Mouse (Mus musculus) hindbrain, embryonic 11.5 days (tissue): ENCODE measurements around the gene Ciita. TPM values are rescaled to one million over a fixed set of nuclear protein-coding genes. Genes with fewer than 3 reads are reported as not detected.

Experiments
- ATAC-seq: fragments of 200-750 bp; cut with Nextera tagmentation; 2 replicates; pipeline ENCODE4 v1.8.0; 2017; ENCODE audit warnings: mild to moderate bottlenecking, moderate TSS enrichment, moderate library complexity; ENCODE audit not compliant: low FRiP score
- DNase-seq: peaks from one replicate; pipeline ENCODE4 v3.0.0-alpha.2; 2015; ENCODE audit warnings: low spot score
- H3K27ac ChIP-seq: fragments of 300-500 bp; sonication (generic); 2 replicates; pipeline ENCODE4 v1.5.1; 2014; ENCODE audit warnings: mild to moderate bottlenecking, low read depth, low read length
- H3K27me3 ChIP-seq: fragments of 300-500 bp; sonication (generic); 2 replicates; pipeline ENCODE4 v1.6.1; 2014; ENCODE audit warnings: mild to moderate bottlenecking, low read length, moderate library complexity, mixed read lengths; ENCODE audit not compliant: control insufficient read depth, insufficient read depth
- H3K36me3 ChIP-seq: fragments of 300-500 bp; sonication (generic); 2 replicates; pipeline ENCODE4 v1.6.1; 2014; ENCODE audit warnings: mild to moderate bottlenecking, low read length, moderate library complexity, mixed read lengths; ENCODE audit not compliant: control insufficient read depth, insufficient read depth
- H3K4me1 ChIP-seq: fragments of 300-500 bp; sonication (generic); replicated peaks from 2 replicates; pipeline ENCODE4 v1.6.1; 2014; ENCODE audit warnings: low read length, mixed read lengths; ENCODE audit not compliant: control insufficient read depth, insufficient read depth
- H3K4me2 ChIP-seq: fragments of 300-500 bp; sonication (generic); replicated peaks from 2 replicates; pipeline ENCODE4 v1.6.1; 2014; ENCODE audit warnings: mild to moderate bottlenecking, low read depth, low read length
- H3K4me3 ChIP-seq: fragments of 300-500 bp; sonication (generic); 2 replicates; pipeline ENCODE4 v1.5.1; 2014; ENCODE audit warnings: low read depth, low read length
- H3K9ac ChIP-seq: fragments of 300-500 bp; sonication (generic); 2 replicates; pipeline ENCODE4 v1.6.1; 2014; ENCODE audit warnings: low read depth, low read length
- H3K9me3 ChIP-seq: fragments of 300-500 bp; sonication (generic); 2 replicates; pipeline ENCODE4 v1.6.1; 2016; ENCODE audit warnings: low read length; ENCODE audit not compliant: control insufficient read depth
- WGBS: fragments of 180-500 bp; shearing (Covaris S2); extraction: QIAGEN DNeasy Blood & Tissue Kit; methylation state at CpG from one replicate; pipeline ENCODE4 v1.1.7; 2014; 5-methylcytosine and 5-hydroxymethylcytosine counted together
- polyA plus RNA-seq: library from polyadenylated mRNA; unstranded; fragments of >200 nt; fragmentation: Nextera tagmentation; extraction: Ambion mirVana; gene quantifications from 2 replicates; pipeline ENCODE4 v1.2.1, GENCODE M21; 2014

Ciita gene
- polyA plus RNA-seq, 1 experiment from 2014 or later = 0.36 TPM

GRCm38 (mm10) chr16:10530179-10530578 lies 50.3 kb downstream of the Ciita start:
- H3K36me3 ChIP-seq = 0 out of 2 replicates have a peak, but pooled peaks cover 2% of the 10 kb centered on the region
- H3K9me3 ChIP-seq = no peaks in the 10 kb centered on the region
- no peak for ATAC-seq
- H3K4me2 ChIP-seq = no peak overlapping the region
- H3K27me3 ChIP-seq = no peaks in the 10 kb centered on the region
- H3K9ac ChIP-seq = no peak overlapping the region
- DNase-seq = no peak
- H3K4me1 ChIP-seq = no peaks in the 10 kb centered on the region
- H3K4me3 ChIP-seq = no peak overlapping the region
- 94% methylated on average over 4 of the region's 4 CpGs for WGBS
- H3K27ac ChIP-seq = no peak overlapping the region

- no peaks in the 10 kb centered on the region for H3K4me1 ChIP-seq
- no peak overlapping the region for H3K9ac ChIP-seq
- H3K27me3 ChIP-seq = no peaks in the 10 kb centered on the region
- H3K9me3 ChIP-seq = no peaks in the 10 kb centered on the region
- 90% methylated on average over 4 of the region's 4 CpGs for WGBS
- no peak overlapping the region for H3K27ac ChIP-seq
- H3K4me3 ChIP-seq = no peak overlapping the region
- H3K36me3 ChIP-seq = 0 out of 2 replicates have a peak, but pooled peaks cover 2% of the 10 kb centered on the region
- ATAC-seq (no peak), DNase-seq (no peak)
- no peak overlapping the region for H3K4me2 ChIP-seq
Measured at GRCm38 (mm10) chr16:10533781-10534180, 53.9 kb downstream of the Ciita start.

GRCm38 (mm10) chr16:10534567-10534966 lies 54.7 kb downstream of the Ciita start:
- no peak overlapping the region for H3K9ac ChIP-seq
- DNase-seq = no peak
- no peaks in the 10 kb centered on the region for H3K27me3 ChIP-seq
- no peak overlapping the region for H3K4me3 ChIP-seq
- no peak overlapping the region for H3K4me2 ChIP-seq
- H3K4me1 ChIP-seq = no peaks in the 10 kb centered on the region
- H3K9me3 ChIP-seq = no peaks in the 10 kb centered on the region
- 90% methylated on average over 7 of the region's 7 CpGs for WGBS
- 0 out of 2 replicates have a peak, but pooled peaks cover 2% of the 10 kb centered on the region for H3K36me3 ChIP-seq
- H3K27ac ChIP-seq = no peak overlapping the region
- ATAC-seq = no peak

GRCm38 (mm10) chr16:10536323-10536722 lies 56.5 kb downstream of the Ciita start:
- DNase-seq (no peak), ATAC-seq (no peak)
- Histone ChIP-seq H3K27me3 (no peaks in the 10 kb centered on the region), H3K9ac (no peak overlapping the region), H3K4me1 (peaks cover 4% of the 10 kb centered on the region), H3K27ac (no peak overlapping the region), H3K36me3 (0 out of 2 replicates have a peak, but pooled peaks cover 2% of the 10 kb centered on the region), H3K4me3 (no peak overlapping the region), H3K4me2 (no peak overlapping the region), H3K9me3 (no peaks in the 10 kb centered on the region)
- 90% methylated on average over 5 of the region's 5 CpGs for WGBS

GRCm38 (mm10) chr16:10536961-10537360 lies 57.1 kb downstream of the Ciita start:
- Histone ChIP-seq H3K4me1 (peaks cover 10% of the 10 kb centered on the region), H3K4me3 (no peak overlapping the region), H3K36me3 (no peaks in the 10 kb centered on the region), H3K9ac (no peak overlapping the region), H3K27ac (no peak overlapping the region), H3K27me3 (no peaks in the 10 kb centered on the region), H3K4me2 (no peak overlapping the region), H3K9me3 (no peaks in the 10 kb centered on the region)
- WGBS = 83% methylated on average over 3 of the region's 3 CpGs
- DNase-seq (no peak), ATAC-seq (no peak)

- 77% methylated on average over 16 of the region's 16 CpGs for WGBS
- Histone ChIP-seq H3K9ac (peak overlapping the region; percentile 79), H3K27me3 (no peaks in the 10 kb centered on the region), H3K27ac (no peak overlapping the region), H3K9me3 (no peaks in the 10 kb centered on the region), H3K36me3 (no peaks in the 10 kb centered on the region), H3K4me3 (peak overlapping the region; percentile 69), H3K4me2 (peak overlapping the region; percentile 79), H3K4me1 (peaks cover 10% of the 10 kb centered on the region)
- DNase-seq = peak; percentile 8
- ATAC-seq = no peak
Measured at GRCm38 (mm10) chr16:10540763-10541597, 61.1 kb downstream of the Ciita start.

GRCm38 (mm10) chr16:10541598-10541930 lies 61.7 kb downstream of the Ciita start:
- peaks cover 10% of the 10 kb centered on the region for H3K4me1 ChIP-seq
- no peaks in the 10 kb centered on the region for H3K9me3 ChIP-seq
- peak overlapping the region; percentile 79 for H3K4me2 ChIP-seq
- H3K36me3 ChIP-seq = no peaks in the 10 kb centered on the region
- H3K27ac ChIP-seq = no peak overlapping the region
- WGBS = 45% methylated on average over 7 of the region's 7 CpGs
- ATAC-seq = no peak
- peak overlapping the region; percentile 79 for H3K9ac ChIP-seq
- peak overlapping the region; percentile 69 for H3K4me3 ChIP-seq
- DNase-seq = peak; percentile 18
- no peaks in the 10 kb centered on the region for H3K27me3 ChIP-seq

- no peaks in the 10 kb centered on the region for H3K36me3 ChIP-seq
- ATAC-seq (peak; percentile 31), DNase-seq (peak; percentile 45)
- no peaks in the 10 kb centered on the region for H3K27me3 ChIP-seq
- no peaks in the 10 kb centered on the region for H3K9me3 ChIP-seq
- H3K4me3 ChIP-seq = peak overlapping the region; percentile 69
- WGBS = 4% methylated on average over 22 of the region's 22 CpGs
- H3K4me2 ChIP-seq = peak overlapping the region; percentile 79
- H3K27ac ChIP-seq = peak overlapping the region; percentile 77; the same call in 1 of the 2 replicates
- H3K9ac ChIP-seq = peak overlapping the region; percentile 79
- peaks cover 10% of the 10 kb centered on the region for H3K4me1 ChIP-seq
Measured at GRCm38 (mm10) chr16:10542266-10542665, 62.4 kb downstream of the Ciita start.
